ENCODE assay signal across 23 mouse cellular contexts in the genomic region with DNA sequence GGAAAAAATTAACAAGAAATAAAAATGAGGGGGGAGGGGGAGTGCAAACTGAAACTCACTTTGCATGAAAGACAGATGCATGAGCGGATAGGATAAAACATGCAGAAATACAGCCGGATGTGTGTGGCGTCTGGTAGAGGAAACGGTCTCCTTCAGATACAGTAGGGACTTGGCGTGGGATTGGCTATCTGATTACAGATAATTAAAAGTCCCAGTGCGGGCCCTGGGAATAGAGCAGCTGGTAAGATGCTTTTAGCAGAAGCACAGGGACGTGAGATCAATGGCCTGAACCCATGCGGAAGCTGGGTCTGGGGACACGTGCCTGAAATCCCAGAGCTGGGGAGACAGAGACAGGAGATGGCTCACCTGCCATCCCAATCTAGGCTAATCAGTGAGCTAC.
DNase-seq lines count a peak whose midpoint lies in the region; ATAC-seq and TF ChIP-seq lines count a peak whose summit lies in the region.
"Had no signal": no experiment of that assay in that cellular context is flagged by ENCODE, and none has a peak within 500 bp of the region (broad histone marks: within the 10 kb centered on the region; RNA-seq: fewer than 3 reads in every experiment).

No protein-coding gene starts in this region.

- WGBS in heart, embryonic 10.5 days = 81% methylated on average over 9 of the region's 9 CpGs
- WGBS in kidney, postnatal 0 days = 53% methylated on average over 9 of the region's 9 CpGs
- 73% methylated on average over 9 of the region's 9 CpGs for WGBS in kidney, embryonic 14.5 days

- ATAC-seq in kidney, postnatal 0 days (replicated peaks; ENCODE audit: low FRiP score, low read depth) = no peak
- no peak for ATAC-seq in kidney, embryonic 14.5 days (ENCODE audit: low FRiP score, low TSS enrichment)
- ATAC-seq: activated CD4-positive, CD25-positive, alpha-beta regulatory T cell, adult 4 months; forebrain, embryonic 14.5 days; forebrain, embryonic 16.5 days; Patski had no signal

- no peaks in the 10 kb centered on the region for H3K36me3 ChIP-seq in heart, embryonic 10.5 days
- H3K36me3 ChIP-seq in kidney, postnatal 0 days (ENCODE audit: insufficient read depth, low read length) = no peaks in the 10 kb centered on the region
- H3K36me3 ChIP-seq in kidney, embryonic 14.5 days (ENCODE audit: control insufficient read depth, insufficient read depth, low read length) = no peaks in the 10 kb centered on the region
- H3K36me3 ChIP-seq: embryonic facial prominence, embryonic 13.5 days; embryonic facial prominence, embryonic 15.5 days; forebrain, embryonic 10.5 days; forebrain, embryonic 12.5 days had no signal

- no peak for TF ChIP-seq CTCF in kidney, postnatal 0 days (IDR thresholded peaks at IDR 0.05; ENCODE audit: low read depth)

- H3K9ac ChIP-seq in kidney, postnatal 0 days (ENCODE audit: low read depth, low read length) = no peak overlapping the region
- H3K9ac ChIP-seq in kidney, embryonic 14.5 days (ENCODE audit: low read depth, low read length) = no peak overlapping the region
- H3K9ac ChIP-seq: embryonic facial prominence, embryonic 13.5 days; embryonic facial prominence, embryonic 15.5 days; forebrain, embryonic 12.5 days had no signal

- no peak overlapping the region for H3K4me3 ChIP-seq in heart, embryonic 10.5 days
- no peak overlapping the region for H3K4me3 ChIP-seq in kidney, postnatal 0 days (replicated peaks; ENCODE audit: low read depth, low read length)
- H3K4me3 ChIP-seq in kidney, embryonic 14.5 days (ENCODE audit: low read length) = no peak overlapping the region
- H3K4me3 ChIP-seq: embryonic facial prominence, embryonic 13.5 days; embryonic facial prominence, embryonic 15.5 days; erythroblast, embryonic 14.5 days; forebrain, embryonic 10.5 days; forebrain, embryonic 12.5 days had no signal

- H3K27ac ChIP-seq in heart, embryonic 10.5 days = no peak overlapping the region
- H3K27ac ChIP-seq in kidney, postnatal 0 days = no peak overlapping the region
- H3K27ac ChIP-seq in kidney, embryonic 14.5 days (ENCODE audit: low read depth, low read length) = no peak overlapping the region
- H3K27ac ChIP-seq: embryonic facial prominence, embryonic 13.5 days; embryonic facial prominence, embryonic 15.5 days; forebrain, embryonic 10.5 days; forebrain, embryonic 12.5 days had no signal

- no peak overlapping the region for H3K4me2 ChIP-seq in kidney, postnatal 0 days (ENCODE audit: low read length)
- H3K4me2 ChIP-seq in kidney, embryonic 14.5 days (replicated peaks; ENCODE audit: low read depth, low read length) = no peak overlapping the region
- H3K4me2 ChIP-seq: embryonic facial prominence, embryonic 13.5 days; embryonic facial prominence, embryonic 15.5 days; forebrain, embryonic 12.5 days had no signal

- DNase-seq in heart, embryonic 10.5 days (ENCODE audit: low spot score) = peak; percentile 19
- DNase-seq in heart, postnatal 10 days = no peak
- peak; percentile 5 for DNase-seq in kidney, postnatal 0 days (ENCODE audit: low spot score)
- DNase-seq in cerebellum, adult 9-10 months = no peak
- DNase-seq: adrenal gland, adult 8-10 months; adrenal gland, postnatal 14 days; adrenal gland, postnatal 36 days; cerebellum, adult 11-12 months; cerebellum, adult 2 months; cerebellum, adult 9-11 months; cerebellum, postnatal 14 days; cerebellum, postnatal 36 days; embryo, embryonic 11 days had no signal

- H3K9me3 ChIP-seq in heart, embryonic 10.5 days = no peaks in the 10 kb centered on the region
- H3K9me3 ChIP-seq in kidney, postnatal 0 days (replicated peaks; ENCODE audit: low read length) = no peaks in the 10 kb centered on the region
- H3K9me3 ChIP-seq in kidney, embryonic 14.5 days (ENCODE audit: control insufficient read depth, low read length) = no peaks in the 10 kb centered on the region
- H3K9me3 ChIP-seq: embryonic facial prominence, embryonic 13.5 days; embryonic facial prominence, embryonic 15.5 days; forebrain, embryonic 10.5 days; forebrain, embryonic 12.5 days had no signal

- no peaks in the 10 kb centered on the region for H3K4me1 ChIP-seq in heart, embryonic 10.5 days
- H3K4me1 ChIP-seq in kidney, postnatal 0 days (replicated peaks; ENCODE audit: insufficient read depth, low read length) = no peaks in the 10 kb centered on the region
- H3K4me1 ChIP-seq in kidney, embryonic 14.5 days (ENCODE audit: control insufficient read depth, insufficient read depth, low read length) = no peaks in the 10 kb centered on the region
- H3K4me1 ChIP-seq: embryonic facial prominence, embryonic 15.5 days; forebrain, embryonic 10.5 days; forebrain, embryonic 12.5 days had no signal

- intact Hi-C loops in heart, postnatal 10 days (cut with DNase I) = no loop called here

- H3K27me3 ChIP-seq in heart, embryonic 10.5 days (ENCODE audit: insufficient read depth, poor library complexity, severe bottlenecking) = no peaks in the 10 kb centered on the region
- H3K27me3 ChIP-seq in kidney, postnatal 0 days (ENCODE audit: insufficient read depth, low read length) = no peaks in the 10 kb centered on the region
- no peaks in the 10 kb centered on the region for H3K27me3 ChIP-seq in kidney, embryonic 14.5 days (ENCODE audit: control insufficient read depth, insufficient read depth, low read length)
- H3K27me3 ChIP-seq: embryonic facial prominence, embryonic 13.5 days; embryonic facial prominence, embryonic 15.5 days; forebrain, embryonic 12.5 days; Patski had no signal

Comparison
In these comparisons a context has a peak if more than half of its experiments do, and no peak if none do; other contexts are left out.
1. DNase-seq: peak in heart, embryonic 10.5 days (single experiment) and kidney, postnatal 0 days (single experiment); none in heart, postnatal 10 days (0 of 2) and cerebellum, adult 9-10 months (single experiment).